Mouse (Mus musculus): Measurements from ENCODE around the gene Saa4. TPM values are rescaled to one million over a fixed set of nuclear protein-coding genes. Genes with fewer than 3 reads are reported as not detected.
"Not testable (repeated sequence)": the region's sequence is repeated elsewhere in the genome, so short reads cannot be mapped to it uniquely, and the experiment has no call there.

Gene Saa4
- polyA plus RNA-seq, 1 experiment from 2014 or later = 0.32 TPM

- ATAC-seq = no peak
- 77% methylated on average over 3 of the region's 3 CpGs for WGBS
Observed at GRCm38 (mm10) chr7:46745816-46746215, 13.4 kb upstream of the Saa4 start.

GRCm38 (mm10) chr7:46742880-46743279 is 10.5 kb upstream of the Saa4 start, which contains the start of gene Saa1:
Gene Saa1 (minus strand): TSS chr7:46742980.
- not testable (repeated sequence) for H3K27ac ChIP-seq (ENCODE audit: low read length); ATAC-seq; H3K9ac ChIP-seq (ENCODE audit: low read depth, low read length); H3K36me3 ChIP-seq (ENCODE audit: control insufficient read depth, insufficient read depth, low read length); H3K27me3 ChIP-seq (replicated peaks; ENCODE audit: control insufficient read depth, insufficient read depth, low read length); H3K4me2 ChIP-seq (ENCODE audit: low read depth, low read length); H3K4me3 ChIP-seq (ENCODE audit: low read length); H3K4me1 ChIP-seq (ENCODE audit: control insufficient read depth, insufficient read depth, low read length); H3K9me3 ChIP-seq (ENCODE audit: control insufficient read depth, low read length)
- WGBS = 65% methylated on average over 3 of the region's 3 CpGs

More at GRCm38 (mm10) chr7:46745816-46746215, 13.4 kb upstream of the Saa4 start:
- H3K27ac ChIP-seq (ENCODE audit: low read length) = no peak overlapping the region
- no peaks in the 10 kb centered on the region for H3K9me3 ChIP-seq (ENCODE audit: control insufficient read depth, low read length)
- no peaks in the 10 kb centered on the region for H3K4me1 ChIP-seq (ENCODE audit: control insufficient read depth, insufficient read depth, low read length)
- H3K9ac ChIP-seq (ENCODE audit: low read depth, low read length) = no peak overlapping the region
- H3K36me3 ChIP-seq (ENCODE audit: control insufficient read depth, insufficient read depth, low read length) = no peaks in the 10 kb centered on the region
- no peak overlapping the region for H3K4me3 ChIP-seq (ENCODE audit: low read length)
- H3K4me2 ChIP-seq (ENCODE audit: low read depth, low read length) = no peak overlapping the region
- H3K27me3 ChIP-seq (replicated peaks; ENCODE audit: control insufficient read depth, insufficient read depth, low read length) = no peaks in the 10 kb centered on the region

- not testable (repeated sequence) for H3K4me2 ChIP-seq (ENCODE audit: low read depth, low read length); H3K9me3 ChIP-seq (ENCODE audit: control insufficient read depth, low read length); H3K27ac ChIP-seq (ENCODE audit: low read length); ATAC-seq; H3K4me3 ChIP-seq (ENCODE audit: low read length); H3K27me3 ChIP-seq (replicated peaks; ENCODE audit: control insufficient read depth, insufficient read depth, low read length); H3K4me1 ChIP-seq (ENCODE audit: control insufficient read depth, insufficient read depth, low read length); H3K9ac ChIP-seq (ENCODE audit: low read depth, low read length); H3K36me3 ChIP-seq (ENCODE audit: control insufficient read depth, insufficient read depth, low read length)
- 80% methylated on average over 5 of the region's 5 CpGs for WGBS
Observed at GRCm38 (mm10) chr7:46740041-46740440, 7.6 kb upstream of the Saa4 start.

- no peak overlapping the region for H3K4me3 ChIP-seq (ENCODE audit: low read length)
- no peaks in the 10 kb centered on the region for H3K36me3 ChIP-seq (ENCODE audit: control insufficient read depth, insufficient read depth, low read length)
- H3K27ac ChIP-seq (ENCODE audit: low read length) = no peak overlapping the region
- no peak overlapping the region for H3K9ac ChIP-seq (ENCODE audit: low read depth, low read length)
- no peaks in the 10 kb centered on the region for H3K9me3 ChIP-seq (ENCODE audit: control insufficient read depth, low read length)
- no peaks in the 10 kb centered on the region for H3K27me3 ChIP-seq (replicated peaks; ENCODE audit: control insufficient read depth, insufficient read depth, low read length)
- H3K4me1 ChIP-seq (ENCODE audit: control insufficient read depth, insufficient read depth, low read length) = no peaks in the 10 kb centered on the region
- no peak overlapping the region for H3K4me2 ChIP-seq (ENCODE audit: low read depth, low read length)
- WGBS = 69% methylated on average over 12 of the region's 12 CpGs
- ATAC-seq = peak; percentile 85
Observed at GRCm38 (mm10) chr7:46738561-46739460, 6.4 kb upstream of the Saa4 start.

- H3K4me1 ChIP-seq (ENCODE audit: control insufficient read depth, insufficient read depth, low read length) = no peaks in the 10 kb centered on the region
- H3K9ac ChIP-seq (ENCODE audit: low read depth, low read length) = no peak overlapping the region
- ATAC-seq = no peak
- no peak overlapping the region for H3K4me2 ChIP-seq (ENCODE audit: low read depth, low read length)
- H3K27ac ChIP-seq (ENCODE audit: low read length) = no peak overlapping the region
- no peaks in the 10 kb centered on the region for H3K27me3 ChIP-seq (replicated peaks; ENCODE audit: control insufficient read depth, insufficient read depth, low read length)
- 75% methylated on average over 2 of the region's 2 CpGs for WGBS
- no peaks in the 10 kb centered on the region for H3K36me3 ChIP-seq (ENCODE audit: control insufficient read depth, insufficient read depth, low read length)
- H3K9me3 ChIP-seq (ENCODE audit: control insufficient read depth, low read length) = no peaks in the 10 kb centered on the region
- no peak overlapping the region for H3K4me3 ChIP-seq (ENCODE audit: low read length)
Observed at GRCm38 (mm10) chr7:46734983-46735382, 2.6 kb upstream of the Saa4 start.

- Histone ChIP-seq H3K9me3 (ENCODE audit: control insufficient read depth, low read length) (no peaks in the 10 kb centered on the region), H3K36me3 (ENCODE audit: control insufficient read depth, insufficient read depth, low read length) (no peaks in the 10 kb centered on the region), H3K9ac (ENCODE audit: low read depth, low read length) (no peak overlapping the region), H3K4me1 (ENCODE audit: control insufficient read depth, insufficient read depth, low read length) (0 out of 2 replicates have a peak, but pooled peaks cover 3% of the 10 kb centered on the region), H3K27me3 (replicated peaks; ENCODE audit: control insufficient read depth, insufficient read depth, low read length) (no peaks in the 10 kb centered on the region), H3K4me3 (ENCODE audit: low read length) (no peak overlapping the region), H3K27ac (ENCODE audit: low read length) (no peak overlapping the region), H3K4me2 (ENCODE audit: low read depth, low read length) (no peak overlapping the region)
- no peak for ATAC-seq
- 80% methylated on average over 1 of the region's 1 CpGs for WGBS
Observed at GRCm38 (mm10) chr7:46727584-46727983, 4.8 kb downstream of the Saa4 start.

- H3K4me2 ChIP-seq (ENCODE audit: low read depth, low read length) = no peak overlapping the region
- H3K27me3 ChIP-seq (replicated peaks; ENCODE audit: control insufficient read depth, insufficient read depth, low read length) = no peaks in the 10 kb centered on the region
- no peak for ATAC-seq
- H3K4me3 ChIP-seq (ENCODE audit: low read length) = no peak overlapping the region
- 75% methylated on average over 5 of the region's 5 CpGs for whole genome bisulfite sequencing
- H3K9ac ChIP-seq (ENCODE audit: low read depth, low read length) = no peak overlapping the region
- H3K4me1 ChIP-seq (ENCODE audit: control insufficient read depth, insufficient read depth, low read length) = peaks cover 3% of the 10 kb centered on the region; the same call in 1 of the 2 replicates
- H3K9me3 ChIP-seq (ENCODE audit: control insufficient read depth, low read length) = no peaks in the 10 kb centered on the region
- no peaks in the 10 kb centered on the region for H3K36me3 ChIP-seq (ENCODE audit: control insufficient read depth, insufficient read depth, low read length)
- no peak overlapping the region for H3K27ac ChIP-seq (ENCODE audit: low read length)
Observed at GRCm38 (mm10) chr7:46724396-46724795, 8.0 kb downstream of the Saa4 start.

- WGBS = 74% methylated on average over 3 of the region's 3 CpGs
- H3K9me3 ChIP-seq (ENCODE audit: control insufficient read depth, low read length) = no peaks in the 10 kb centered on the region
- ATAC-seq = peak; percentile 81
- no peak overlapping the region for H3K4me2 ChIP-seq (ENCODE audit: low read depth, low read length)
- peaks cover 3% of the 10 kb centered on the region; the same call in 1 of the 2 replicates for H3K4me1 ChIP-seq (ENCODE audit: control insufficient read depth, insufficient read depth, low read length)
- H3K4me3 ChIP-seq (ENCODE audit: low read length) = no peak overlapping the region
- H3K27me3 ChIP-seq (replicated peaks; ENCODE audit: control insufficient read depth, insufficient read depth, low read length) = no peaks in the 10 kb centered on the region
- no peaks in the 10 kb centered on the region for H3K36me3 ChIP-seq (ENCODE audit: control insufficient read depth, insufficient read depth, low read length)
- H3K27ac ChIP-seq (ENCODE audit: low read length) = peak overlapping the region; percentile 48; the same call in 1 of the 2 replicates
- no peak overlapping the region for H3K9ac ChIP-seq (ENCODE audit: low read depth, low read length)
Observed at GRCm38 (mm10) chr7:46723849-46724248, 8.6 kb downstream of the Saa4 start.

GRCm38 (mm10) chr7:46723354-46723753 is 9.0 kb downstream of the Saa4 start:
- ATAC-seq = peak; percentile 52
- Histone ChIP-seq H3K9me3 (ENCODE audit: control insufficient read depth, low read length) (no peaks in the 10 kb centered on the region), H3K27me3 (replicated peaks; ENCODE audit: control insufficient read depth, insufficient read depth, low read length) (no peaks in the 10 kb centered on the region), H3K4me1 (ENCODE audit: control insufficient read depth, insufficient read depth, low read length) (peaks cover 3% of the 10 kb centered on the region; the same call in 1 of the 2 replicates), H3K27ac (ENCODE audit: low read length) (no peak overlapping the region), H3K4me3 (ENCODE audit: low read length) (no peak overlapping the region), H3K9ac (ENCODE audit: low read depth, low read length) (no peak overlapping the region), H3K36me3 (ENCODE audit: control insufficient read depth, insufficient read depth, low read length) (no peaks in the 10 kb centered on the region), H3K4me2 (ENCODE audit: low read depth, low read length) (no peak overlapping the region)
- WGBS = 88% methylated on average over 6 of the region's 6 CpGs
